Mouse (Mus musculus): Measurements from ENCODE around the gene Bcl2l14.

The Bcl2l14 gene

DNA sequence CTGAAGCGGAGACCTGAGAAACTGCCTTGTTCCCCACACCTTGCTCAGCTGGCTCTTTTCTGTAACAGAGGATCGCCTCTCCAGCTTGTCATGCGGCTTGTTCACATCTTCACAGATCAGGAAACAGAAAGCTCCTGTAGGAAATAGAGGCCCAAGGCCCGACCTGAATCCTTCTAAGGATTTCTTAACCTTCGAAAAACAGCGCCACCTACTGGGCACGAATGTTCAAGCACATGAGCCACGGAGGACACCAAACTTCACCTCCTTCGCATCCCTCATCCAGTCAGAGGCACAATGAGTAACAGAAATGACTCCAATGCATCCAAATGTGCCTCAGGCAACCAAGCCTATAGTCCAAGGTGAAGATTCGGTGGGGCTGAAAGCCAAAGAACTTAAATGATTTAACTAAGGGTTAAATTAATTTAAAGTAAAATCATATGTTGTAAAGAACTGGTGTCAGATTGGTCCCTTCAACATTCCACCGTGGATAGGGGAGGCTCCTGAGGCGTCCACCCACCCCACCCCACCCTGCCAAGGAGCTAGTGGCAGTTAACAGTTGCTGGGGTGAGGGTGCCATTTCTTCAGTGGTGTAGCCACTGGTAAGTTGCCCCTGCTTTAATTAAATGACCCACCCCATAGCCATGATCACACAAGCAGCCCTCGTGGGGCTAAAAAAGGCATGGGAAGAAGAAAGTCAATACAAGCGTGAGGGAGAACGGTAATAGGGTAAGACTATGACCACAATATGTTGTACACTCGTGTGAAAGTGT lies 7.0 kb downstream of the Bcl2l14 start:
- peak; percentile 26 for DNase-seq (ENCODE audit: low spot score)

DNA sequence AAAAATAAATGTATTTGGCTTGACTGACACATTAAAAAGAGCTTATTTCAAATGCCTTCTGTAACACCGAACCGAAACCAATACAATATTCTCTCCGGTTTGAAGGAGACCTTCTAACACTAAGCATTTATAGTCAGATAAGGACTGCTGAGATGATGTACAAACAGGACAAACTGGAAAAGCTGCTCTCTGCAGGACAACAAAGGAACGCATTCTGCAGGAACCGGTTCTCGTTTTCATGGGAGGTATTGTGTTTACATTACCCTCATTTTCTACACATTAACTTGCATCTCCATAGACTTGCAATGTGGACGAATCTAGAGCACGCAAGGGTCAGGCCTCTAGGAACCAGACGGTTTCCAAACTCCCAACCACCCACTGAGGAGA lies 7.6 kb downstream of the Bcl2l14 start:
- DNase-seq (ENCODE audit: low spot score), result no peak

DNA sequence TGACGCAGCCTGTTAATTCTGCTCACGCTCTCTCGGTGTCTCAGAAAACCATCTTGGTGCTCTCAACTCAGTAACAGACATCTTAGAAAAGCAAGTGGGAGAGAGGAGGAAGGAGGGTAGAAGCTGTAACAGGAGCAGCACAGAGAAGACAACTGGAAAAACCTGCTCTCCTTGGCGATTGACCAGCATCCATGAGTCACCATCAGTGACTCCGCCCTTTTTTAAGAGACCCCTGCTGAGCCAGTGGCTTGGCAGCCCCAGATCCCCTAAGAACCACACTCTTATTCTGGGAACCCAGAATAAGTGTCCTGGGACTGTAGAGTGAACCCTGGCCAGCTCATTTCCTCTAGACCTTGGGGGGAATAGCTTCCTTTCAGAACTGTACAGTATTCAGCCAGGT lies 11.1 kb downstream of the Bcl2l14 start:
- no peak for DNase-seq (ENCODE audit: low spot score)

DNA sequence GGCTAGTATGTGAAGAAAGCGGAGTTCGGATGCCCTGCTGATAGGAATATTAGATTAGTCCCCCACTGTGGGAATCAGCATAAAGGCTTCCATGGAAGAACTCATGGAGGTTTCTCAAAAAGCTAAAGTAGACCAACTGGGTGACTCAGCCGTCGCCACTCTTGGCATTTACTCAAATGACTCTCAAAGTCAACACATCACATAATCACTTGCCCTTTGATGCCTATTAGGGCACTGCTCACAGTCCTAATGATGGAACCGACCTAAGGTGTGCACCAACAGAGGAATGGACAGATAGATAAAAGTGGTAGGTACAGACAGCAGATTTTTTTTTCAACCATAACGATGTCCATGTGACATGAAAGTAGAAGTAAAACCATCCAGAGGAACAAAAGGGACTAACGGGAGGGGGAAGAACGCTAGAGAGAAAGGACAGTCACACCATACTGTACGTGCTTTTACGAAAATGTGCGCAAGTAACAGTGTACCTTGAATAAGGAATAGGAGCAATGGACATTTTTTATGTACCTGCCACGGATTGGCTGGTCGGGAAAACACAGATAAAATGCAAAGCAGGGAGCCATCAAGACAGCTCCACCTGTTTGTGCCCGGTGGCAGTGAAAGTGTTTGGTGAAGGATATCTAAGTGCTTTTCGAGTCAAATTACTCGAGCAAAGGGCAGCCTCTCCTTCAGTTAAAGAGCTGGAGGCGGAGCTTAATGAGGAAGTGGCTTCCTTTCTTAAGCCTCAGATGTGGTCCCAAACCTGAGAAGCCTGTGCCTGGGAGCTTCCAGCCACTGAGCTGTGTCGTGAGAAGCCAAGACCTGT lies 17.8 kb downstream of the Bcl2l14 start:
- DNase-seq (ENCODE audit: low spot score), result no peak

DNA sequence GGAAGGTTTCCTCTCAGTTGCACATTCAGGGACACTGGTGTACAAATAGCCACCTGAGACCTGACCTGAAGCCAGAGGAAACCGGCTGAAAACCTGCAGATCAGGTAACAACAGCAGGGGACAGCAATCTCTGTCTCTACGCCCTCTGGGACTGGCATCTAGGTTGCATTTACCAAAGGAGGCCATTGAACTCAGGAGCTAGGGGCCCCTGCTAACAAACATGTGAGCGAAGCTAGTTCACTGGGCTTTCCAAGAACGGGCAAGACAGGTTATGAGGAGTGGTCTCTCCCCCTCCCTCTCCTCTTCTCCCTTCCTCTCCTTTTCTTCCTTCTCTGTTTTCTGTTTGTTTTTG lies 18.4 kb downstream of the Bcl2l14 start:
- DNase-seq (ENCODE audit: low spot score), result no peak

DNA sequence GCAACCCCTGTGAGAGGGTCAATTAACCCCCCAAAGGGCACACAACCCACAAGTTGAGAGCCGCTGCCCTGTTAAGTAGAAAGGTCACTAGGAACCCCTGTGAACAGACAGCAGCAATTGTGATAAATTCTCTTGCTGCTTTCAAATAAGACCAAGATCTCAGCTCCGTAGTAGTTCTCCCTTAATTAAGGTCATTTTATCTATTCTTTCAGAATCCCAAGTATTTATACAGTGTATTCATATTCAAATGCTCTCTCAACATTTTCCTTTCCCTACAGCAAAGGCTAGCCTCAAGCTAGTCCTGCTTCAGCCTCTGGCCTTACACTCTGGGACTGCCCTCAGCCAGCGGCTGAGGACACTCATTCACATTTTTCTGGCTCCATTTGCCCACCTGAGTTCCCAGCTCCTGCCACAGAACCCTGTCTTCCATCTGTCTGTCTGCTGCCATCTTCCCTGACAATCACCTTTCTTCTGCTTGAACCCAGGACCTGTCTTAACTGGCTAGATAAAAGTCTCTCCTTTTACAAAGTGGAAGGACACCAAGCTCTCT lies 20.5 kb downstream of the Bcl2l14 start:
- DNase-seq (ENCODE audit: low spot score), result no peak

DNA sequence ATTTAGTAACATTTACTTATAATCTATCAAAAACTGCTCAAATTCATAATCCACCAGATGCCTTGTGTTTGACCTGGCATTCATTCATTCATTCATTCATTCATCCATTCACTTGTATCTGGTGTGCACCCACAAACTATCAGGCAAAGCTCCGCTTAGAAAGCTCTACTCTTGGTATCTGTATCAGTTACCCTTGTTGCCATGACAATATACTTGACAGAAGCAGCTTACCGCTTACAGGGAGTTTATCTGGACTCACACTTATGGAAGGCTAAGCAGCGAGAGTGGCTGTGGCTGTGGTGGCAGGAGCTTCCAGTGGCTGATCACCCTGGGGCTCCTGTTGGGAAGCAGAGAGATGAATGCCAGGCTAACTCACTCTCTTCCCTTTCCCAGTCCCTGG lies 21.8 kb downstream of the Bcl2l14 start:
- DNase-seq (ENCODE audit: low spot score), result no peak

DNA sequence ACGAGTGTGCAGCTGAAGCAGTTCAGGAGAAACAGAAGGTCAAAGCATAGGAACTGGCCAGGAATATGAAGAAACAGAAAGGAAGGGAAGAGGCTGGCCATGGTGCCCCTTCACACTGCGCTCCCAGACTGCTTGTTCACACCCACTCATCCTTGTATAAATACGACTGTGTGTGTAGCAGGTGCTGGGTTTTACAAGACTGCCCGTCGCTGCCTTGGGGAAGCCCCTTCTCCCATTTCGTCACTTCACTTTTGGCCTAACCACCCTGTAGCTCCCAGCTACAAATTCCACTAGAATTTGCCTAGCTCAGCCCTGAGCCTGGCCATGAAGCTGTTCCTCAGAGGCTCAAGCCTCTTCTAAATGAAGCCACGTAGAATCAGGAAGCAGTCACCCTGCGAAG lies 24.3 kb downstream of the Bcl2l14 start:
- no peak for DNase-seq (ENCODE audit: low spot score)

DNA sequence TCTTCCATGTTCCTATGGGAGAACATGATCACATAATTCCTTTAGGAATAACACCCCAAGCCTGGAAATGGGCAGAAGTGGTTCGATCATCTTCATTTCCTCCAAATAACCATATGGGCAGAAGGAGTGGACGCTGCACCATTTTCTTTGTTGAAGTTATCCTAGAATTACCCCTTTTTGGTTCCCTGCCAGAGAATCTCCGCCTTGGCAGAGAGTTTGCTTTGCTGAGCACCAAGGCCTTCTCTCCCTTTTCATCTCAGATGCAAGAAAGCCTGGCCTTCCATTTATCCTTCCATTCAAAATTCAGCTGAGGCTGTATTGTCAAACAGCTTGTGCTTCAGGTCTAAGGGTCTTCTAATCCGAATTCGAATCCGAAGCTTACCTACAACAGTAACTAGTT lies 25.8 kb downstream of the Bcl2l14 start:
- no peak for DNase-seq (ENCODE audit: low spot score)

DNA sequence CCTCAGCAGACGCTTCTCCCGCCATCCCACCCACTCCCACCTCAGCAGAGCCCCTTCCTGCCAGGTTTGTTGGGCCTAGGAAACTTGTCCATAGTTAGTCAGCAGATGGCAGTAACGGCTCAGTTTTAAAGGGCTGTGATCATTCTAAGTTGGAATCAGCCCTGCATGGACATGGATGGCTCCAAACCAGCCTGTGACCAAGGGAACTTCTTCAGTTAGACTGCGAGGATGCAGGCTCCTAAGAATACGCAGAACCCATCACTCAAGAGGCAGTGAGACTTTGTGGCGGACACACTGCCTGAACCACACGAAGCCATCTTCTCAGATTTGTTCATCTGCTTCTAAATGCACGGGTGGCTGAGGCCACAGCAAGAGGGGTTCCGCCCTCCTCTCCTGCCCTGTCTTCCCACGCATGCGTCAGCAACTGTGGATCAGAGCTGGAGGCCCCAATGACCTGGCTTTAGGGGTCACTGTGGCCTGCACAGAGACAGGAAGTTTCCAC lies 29.1 kb downstream of the Bcl2l14 start:
- peak; percentile 31 for DNase-seq (ENCODE audit: low spot score)

DNA sequence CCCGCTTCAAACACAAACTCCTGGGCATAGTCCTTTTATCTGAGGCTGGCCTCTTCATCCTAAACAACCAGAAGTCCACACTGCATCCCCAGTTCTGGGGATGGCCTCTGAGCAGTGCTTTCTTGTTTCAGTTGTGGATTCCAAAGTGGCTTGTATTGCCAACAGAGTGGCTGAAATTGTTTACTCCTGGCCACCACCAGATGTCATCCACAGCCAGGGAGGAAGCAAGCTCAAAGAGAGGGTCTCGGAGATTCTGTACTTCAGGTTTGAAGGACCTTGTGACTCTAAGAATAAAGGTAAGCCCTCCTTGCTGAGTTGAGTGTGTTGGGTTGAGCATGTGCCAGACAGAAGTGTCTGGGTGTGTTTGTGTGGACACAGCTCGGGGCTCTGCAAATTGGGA lies 31.0 kb downstream of the Bcl2l14 start:
- DNase-seq (ENCODE audit: low spot score), result no peak

DNA sequence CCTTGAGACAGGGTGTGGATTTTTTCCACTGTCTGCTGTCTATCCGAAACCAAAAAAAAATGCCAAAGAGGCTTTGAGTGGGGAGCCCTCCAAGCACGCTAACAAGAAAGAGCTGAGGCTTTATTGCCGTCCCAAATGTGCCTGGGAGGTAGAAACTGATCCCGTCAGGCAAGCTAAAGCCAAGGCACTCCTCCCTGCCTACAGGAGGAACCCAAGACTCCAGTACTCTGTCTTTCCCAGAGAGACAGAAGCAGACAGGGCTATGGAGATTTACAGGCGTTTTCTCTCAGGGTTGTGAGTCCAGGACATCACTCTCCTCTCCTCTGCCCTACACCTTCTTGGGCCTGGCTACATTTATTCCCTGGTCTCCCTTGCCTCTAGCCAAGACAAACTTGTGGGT lies 32.3 kb downstream of the Bcl2l14 start:
- no peak for DNase-seq (ENCODE audit: low spot score)

DNA sequence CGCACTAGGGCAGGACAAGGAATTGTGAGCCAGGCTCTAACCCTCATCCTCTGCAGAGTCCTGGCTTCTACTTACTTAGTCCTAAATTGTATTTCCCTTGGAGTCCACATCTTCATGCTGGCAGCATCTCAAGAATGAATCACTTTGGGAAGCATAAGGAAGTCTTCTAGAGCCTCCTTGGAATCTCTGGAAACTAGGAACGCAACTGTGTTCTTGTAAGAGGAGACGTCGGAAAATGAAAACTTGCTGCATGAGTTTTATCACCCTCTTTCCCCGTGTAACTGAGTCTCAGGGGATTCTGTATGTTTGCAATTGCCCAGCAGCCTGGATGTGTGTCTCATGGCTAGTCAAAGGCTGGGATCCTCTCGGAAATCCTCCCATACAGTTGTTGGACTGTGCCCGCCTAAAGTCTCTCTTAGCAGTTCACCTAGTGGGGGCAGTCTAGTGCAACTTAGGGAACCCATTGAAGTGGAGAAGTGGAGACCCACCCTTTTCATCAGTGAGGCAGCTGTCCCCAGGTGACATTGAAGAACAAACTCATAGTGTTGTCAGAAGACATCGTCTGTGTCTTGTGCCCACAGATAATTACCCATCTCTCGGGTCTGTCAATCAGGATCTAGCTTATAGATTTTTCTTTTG lies 34.2 kb downstream of the Bcl2l14 start:
- no peak for DNase-seq (ENCODE audit: low spot score)

DNA sequence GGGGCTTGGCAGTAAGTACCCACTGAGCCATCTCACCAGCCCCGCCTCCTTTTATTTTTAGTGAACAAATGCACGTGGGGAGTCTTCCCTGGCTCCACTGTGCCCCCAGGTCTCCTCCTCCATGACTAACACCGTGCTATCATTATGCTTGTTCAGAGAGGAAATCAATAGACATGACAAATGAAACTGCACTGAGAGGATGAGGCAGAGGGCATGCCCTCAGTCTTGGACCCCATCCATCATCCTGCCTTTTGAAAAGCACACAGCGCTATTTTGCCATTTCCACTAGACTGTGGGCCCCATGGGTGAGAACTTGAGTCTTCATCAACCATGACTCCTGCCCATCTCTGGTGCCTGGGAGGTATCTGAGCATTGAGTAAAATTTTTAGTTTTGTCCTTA lies 35.5 kb downstream of the Bcl2l14 start:
- no peak for DNase-seq (ENCODE audit: low spot score)

DNA sequence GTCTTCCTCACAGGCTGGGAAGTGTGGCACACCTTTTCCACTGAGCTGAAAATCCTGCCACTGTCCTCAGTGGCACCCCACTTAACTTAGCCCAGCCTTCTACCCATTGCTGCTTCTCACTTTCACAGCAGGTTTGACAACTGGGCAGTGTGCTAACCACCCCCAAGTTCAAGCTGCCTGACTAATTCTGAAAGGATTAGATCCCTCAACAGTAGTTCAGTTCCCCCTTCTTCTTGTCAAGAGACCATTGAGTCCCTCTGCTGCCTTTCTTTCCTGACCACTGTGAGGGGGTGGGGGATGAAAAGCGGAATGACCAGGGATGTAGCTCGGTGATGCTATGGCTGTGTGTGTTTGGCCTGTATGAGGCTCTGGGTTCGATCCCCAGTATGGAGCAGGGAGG lies 37.2 kb downstream of the Bcl2l14 start:
- no peak for DNase-seq (ENCODE audit: low spot score)

DNA sequence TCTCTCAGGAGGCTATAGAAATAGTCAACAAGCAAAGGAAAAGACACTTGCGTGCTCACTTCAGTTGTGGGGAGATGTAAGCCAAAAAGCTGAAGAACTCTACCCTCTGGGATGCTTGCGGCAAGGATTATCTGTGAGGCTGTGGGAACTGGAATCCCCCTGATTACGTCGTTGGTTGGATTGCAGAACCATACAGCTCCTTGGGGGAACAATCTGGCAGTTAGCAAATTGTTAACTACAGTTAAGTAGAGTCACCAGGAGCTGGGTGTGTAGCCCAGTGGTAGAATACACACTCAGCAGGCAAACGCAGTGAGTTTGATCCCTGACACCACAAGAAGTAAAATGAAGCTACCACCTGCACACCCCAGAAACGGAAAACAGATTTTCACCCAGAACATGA lies 37.9 kb downstream of the Bcl2l14 start:
- DNase-seq (ENCODE audit: low spot score), result no peak

DNA sequence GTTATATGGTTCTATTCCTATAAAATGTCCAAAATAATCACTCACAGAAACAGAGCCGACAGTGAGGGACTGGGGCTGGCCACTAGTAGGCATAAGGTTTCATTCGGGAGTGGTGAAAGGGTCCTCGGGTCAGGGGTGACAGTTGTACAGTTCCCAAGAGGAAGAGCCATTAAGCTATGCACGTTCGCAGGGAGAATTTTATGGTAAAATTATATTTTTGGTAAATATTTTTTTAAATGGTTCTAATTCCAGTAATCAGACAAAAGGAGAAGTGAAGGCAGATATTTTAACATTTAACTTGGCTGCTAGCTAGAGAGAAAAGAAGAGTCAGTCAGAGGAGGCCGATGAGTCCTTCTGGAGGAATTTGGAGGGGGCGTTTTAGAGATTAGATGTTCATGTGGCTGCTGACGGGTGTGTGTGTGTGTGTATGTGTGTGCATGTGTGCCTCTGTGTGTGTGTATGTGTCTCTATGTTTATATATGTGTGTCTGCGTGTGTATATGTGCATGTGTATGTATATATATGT lies 38.8 kb downstream of the Bcl2l14 start:
- DNase-seq (ENCODE audit: low spot score), result no peak

DNA sequence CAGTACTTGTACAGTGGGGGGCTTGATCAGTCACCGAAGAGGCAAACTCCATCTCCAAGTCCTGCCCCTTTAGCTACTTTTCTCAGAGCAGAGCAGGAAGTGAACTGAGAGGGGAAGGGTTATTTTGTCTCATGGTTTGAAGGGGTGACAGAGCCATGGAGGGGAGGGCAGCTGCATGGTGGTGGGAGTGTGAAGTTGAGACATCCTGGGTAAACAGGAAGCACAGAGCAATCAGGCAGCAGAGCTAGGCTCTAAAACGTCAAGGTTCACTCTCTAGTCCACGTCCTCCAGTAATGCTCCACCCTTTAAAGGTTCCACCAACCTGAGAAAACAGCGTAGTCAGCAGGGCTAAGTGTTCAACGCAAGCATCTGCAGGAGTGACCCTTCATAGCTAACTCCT lies 40.8 kb downstream of the Bcl2l14 start:
- no peak for DNase-seq (ENCODE audit: low spot score)

DNA sequence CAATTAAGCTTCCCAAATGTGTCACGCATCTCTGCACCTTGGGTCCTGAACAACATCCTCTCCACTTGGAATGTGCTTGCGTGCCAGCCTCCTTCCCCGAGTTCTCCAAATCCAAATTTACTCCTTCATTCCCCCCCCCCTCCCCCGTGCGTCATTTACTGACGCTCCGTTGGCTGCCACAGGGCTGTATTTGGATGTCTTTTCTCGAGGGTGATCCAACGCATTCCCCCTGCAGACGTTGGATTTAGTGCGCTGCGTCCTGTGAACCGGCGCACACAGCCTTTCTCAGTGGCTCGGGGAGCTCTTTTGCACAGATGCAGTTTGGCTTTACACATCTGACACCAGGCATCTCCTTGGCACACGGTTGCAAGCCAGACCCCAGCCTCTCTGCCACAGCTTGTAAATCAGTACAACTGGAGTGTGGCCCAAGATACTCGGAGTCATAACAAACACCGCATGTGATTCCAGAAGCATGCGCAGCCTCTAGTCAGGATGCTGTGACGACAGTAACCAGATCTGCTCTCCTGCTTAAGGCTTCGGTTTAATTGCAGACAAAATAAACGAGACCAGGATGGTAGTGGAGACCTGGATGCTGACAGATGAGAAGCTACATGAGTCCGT lies 43.4 kb downstream of the Bcl2l14 start:
- no peak for DNase-seq (ENCODE audit: low spot score)

DNA sequence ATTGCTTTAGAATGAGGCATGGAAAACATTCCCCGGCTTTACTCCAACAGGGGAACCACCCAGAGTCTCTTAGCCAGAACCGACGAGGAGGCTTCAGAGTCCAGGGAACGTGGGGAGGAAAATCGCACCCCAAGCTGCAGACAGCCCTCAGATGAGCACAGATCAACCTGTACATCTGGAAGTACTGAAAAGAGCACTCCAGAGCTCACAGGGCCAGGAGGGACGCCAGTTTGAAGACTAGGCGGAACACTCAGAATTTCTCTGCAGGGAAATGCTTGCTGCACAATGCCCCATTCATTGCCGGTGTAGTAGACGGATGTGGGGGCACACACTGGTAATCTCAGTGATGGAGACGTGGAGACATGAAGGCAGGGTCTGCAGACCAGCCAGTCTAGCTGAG lies 43.9 kb downstream of the Bcl2l14 start:
- no peak for DNase-seq (ENCODE audit: low spot score)

DNA sequence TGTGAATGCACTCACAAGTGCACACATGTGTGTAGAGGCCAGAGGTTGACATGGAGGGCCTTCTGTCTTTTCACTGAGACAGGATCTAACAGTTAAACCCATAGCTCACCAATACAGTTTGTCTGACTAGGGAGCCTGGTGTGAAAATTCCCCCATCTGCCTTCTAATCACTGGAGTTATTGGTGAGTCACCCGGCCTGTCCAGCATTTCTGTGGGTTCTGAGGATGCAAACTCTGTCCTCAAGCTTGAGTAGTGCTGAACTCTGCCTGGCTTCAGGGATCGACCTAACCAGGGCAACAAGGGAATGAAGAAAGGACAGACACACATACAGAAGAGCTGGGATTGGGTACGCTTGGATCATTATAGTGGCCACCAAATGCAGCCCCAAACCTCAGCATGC lies 45.6 kb downstream of the Bcl2l14 start:
- no peak for DNase-seq (ENCODE audit: low spot score)

DNA sequence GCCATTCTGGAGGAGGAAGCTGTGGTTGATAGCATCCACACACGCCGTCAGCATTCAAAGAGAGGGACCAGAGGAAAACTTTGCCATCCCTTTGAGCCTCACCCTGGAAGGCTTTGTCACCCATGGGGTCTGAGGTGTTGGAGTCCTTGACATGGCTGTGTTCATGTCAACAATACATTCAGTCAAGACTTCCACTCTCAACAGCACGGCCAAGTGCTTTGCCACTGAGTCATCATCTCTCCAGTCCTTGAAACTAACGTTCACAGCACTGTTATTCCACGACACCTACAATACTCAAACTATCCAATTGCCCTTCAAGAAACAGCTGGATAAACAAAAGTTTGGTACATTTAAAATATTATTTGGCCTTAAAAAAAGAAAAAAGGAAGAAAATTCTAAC lies 46.1 kb downstream of the Bcl2l14 start:
- DNase-seq (ENCODE audit: low spot score), result no peak
